Mouse (Mus musculus) liver, embryonic 15.5 days (tissue): ENCODE measurements at regions not wholly inside any gene's neighbourhood (a gene's known extent, or its start where the extent isn't known, plus 50 kb on each side); places are given as distances from the start of the nearest gene placed in this dataset.
"Not testable (repeated sequence)": the region's sequence is repeated elsewhere in the genome, so short reads cannot be mapped to it uniquely, and the experiment has no call there.

Experiments used
- ATAC-seq: fragments of 200-750 bp; cut with Nextera tagmentation; 2 replicates; pipeline ENCODE4 v1.8.0; 2017; ENCODE audit warnings: moderate number of reproducible peaks, mild to moderate bottlenecking, moderate library complexity; ENCODE audit not compliant: insufficient read depth
- H3K27ac ChIP-seq: fragments of 300-500 bp; sonication (generic); replicated peaks from 2 replicates; pipeline ENCODE4 v1.5.1; 2015; ENCODE audit warnings: mild to moderate bottlenecking, inconsistent platforms
- H3K27me3 ChIP-seq: fragments of 300-500 bp; sonication (generic); 2 replicates; pipeline ENCODE4 v1.6.1; 2015; ENCODE audit warnings: mild to moderate bottlenecking, inconsistent platforms
- H3K36me3 ChIP-seq: fragments of 300-500 bp; sonication (generic); replicated peaks from 2 replicates; pipeline ENCODE4 v1.6.1; 2015; ENCODE audit warnings: moderate library complexity, mild to moderate bottlenecking, inconsistent platforms
- H3K4me1 ChIP-seq: fragments of 300-500 bp; sonication (generic); replicated peaks from 2 replicates; pipeline ENCODE4 v1.6.1; 2015; ENCODE audit warnings: inconsistent platforms
- H3K4me2 ChIP-seq: fragments of 300-500 bp; sonication (generic); 2 replicates; pipeline ENCODE4 v1.6.1; 2015; ENCODE audit warnings: moderate library complexity, mild to moderate bottlenecking, inconsistent platforms
- H3K4me3 ChIP-seq: fragments of 300-500 bp; sonication (generic); replicated peaks from 2 replicates; pipeline ENCODE4 v1.5.1; 2015; ENCODE audit warnings: mild to moderate bottlenecking, inconsistent platforms
- H3K9ac ChIP-seq: fragments of 300-500 bp; sonication (generic); 2 replicates; pipeline ENCODE4 v1.6.1; 2015; ENCODE audit warnings: moderate library complexity, mild to moderate bottlenecking, inconsistent platforms
- H3K9me3 ChIP-seq: fragments of 300-500 bp; sonication (generic); replicated peaks from 2 replicates; pipeline ENCODE4 v1.6.1; 2016; ENCODE audit warnings: inconsistent platforms
- WGBS: fragments of 180-500 bp; shearing (Covaris S2); methylation state at CpG from one replicate; pipeline ENCODE4 v1.1.7; 2015; ENCODE audit warnings: mixed read lengths; ENCODE audit not compliant: insufficient replicate concordance; 5-methylcytosine and 5-hydroxymethylcytosine counted together

DNA sequence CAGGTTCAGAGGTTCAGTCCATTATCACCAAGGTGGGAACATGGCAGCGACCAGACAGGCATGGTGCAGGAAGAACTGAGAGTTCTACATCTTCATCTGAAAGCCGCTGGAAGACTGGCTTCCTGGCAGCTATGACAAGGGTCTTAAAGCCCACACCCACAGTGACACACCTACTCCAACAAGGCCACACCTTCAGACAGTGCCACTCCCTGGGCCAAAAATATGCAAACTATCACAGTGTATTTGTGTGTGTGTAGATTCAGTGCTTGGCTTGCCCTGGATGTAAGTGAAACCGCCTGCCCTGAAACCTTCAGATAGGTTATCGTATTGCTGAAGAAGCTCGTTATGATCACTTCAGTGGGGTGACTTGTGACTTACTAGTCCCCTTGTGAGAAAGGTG lies 151.3 kb downstream of the Kcnrg start:
- no peaks in the 10 kb centered on the region for H3K9me3 ChIP-seq
- 63% methylated on average over 5 of the region's 5 CpGs for WGBS
- no peak overlapping the region for H3K4me3 ChIP-seq
- H3K4me2 ChIP-seq: no peak overlapping the region
- no peak overlapping the region for H3K9ac ChIP-seq
- H3K4me1 ChIP-seq: no peaks in the 10 kb centered on the region
- no peaks in the 10 kb centered on the region for H3K27me3 ChIP-seq
- no peaks in the 10 kb centered on the region for H3K36me3 ChIP-seq
- no peak overlapping the region for H3K27ac ChIP-seq
- ATAC-seq: no peak

DNA sequence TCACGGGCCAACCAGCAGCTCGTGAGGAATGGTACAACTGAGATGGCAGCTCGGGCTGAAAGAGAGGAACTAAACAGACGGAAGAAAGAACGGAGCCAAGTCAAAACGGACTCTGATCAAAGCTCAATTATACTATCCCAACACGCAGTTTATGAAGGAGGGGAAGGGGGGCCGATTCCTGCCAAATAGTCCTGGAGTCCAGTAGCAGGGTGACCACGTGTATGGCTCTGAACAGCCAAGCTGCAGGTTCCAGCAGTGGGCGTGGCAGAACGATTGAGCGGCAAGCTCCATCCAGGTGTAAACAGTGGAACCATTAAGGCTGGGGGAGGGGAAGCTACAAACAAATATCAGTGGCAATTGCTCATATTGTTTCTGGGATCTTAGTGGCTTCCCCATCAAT lies 152.9 kb downstream of the Kcnrg start:
- not testable (repeated sequence) for H3K4me3 ChIP-seq, H3K36me3 ChIP-seq, H3K27me3 ChIP-seq, H3K9me3 ChIP-seq, H3K27ac ChIP-seq, H3K4me1 ChIP-seq, ATAC-seq, H3K9ac ChIP-seq, H3K4me2 ChIP-seq
- WGBS: 63% methylated on average over 12 of the region's 12 CpGs

DNA sequence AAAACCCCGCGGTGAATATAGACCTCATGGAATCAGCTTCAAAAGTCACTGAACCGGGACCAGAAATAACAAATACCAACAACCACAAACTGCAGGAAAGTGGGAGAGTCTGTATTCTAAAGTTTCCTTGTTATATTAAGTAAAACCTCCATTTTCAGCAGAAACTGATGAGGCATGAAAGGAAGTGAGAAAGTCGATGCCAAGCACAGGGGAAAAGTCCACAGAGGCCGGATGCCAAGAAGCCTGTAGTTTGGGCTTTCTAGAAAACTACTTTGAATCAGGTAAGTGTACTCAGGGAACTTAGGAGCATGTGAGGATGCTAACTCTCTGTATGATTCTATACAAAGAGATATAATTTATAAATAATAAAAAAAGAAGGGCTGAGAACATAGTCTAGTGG lies 154.8 kb downstream of the Kcnrg start:
- ATAC-seq: no peak
- Histone ChIP-seq H3K36me3 (no peaks in the 10 kb centered on the region), H3K27ac (no peak overlapping the region), H3K4me1 (no peaks in the 10 kb centered on the region), H3K9me3 (no peaks in the 10 kb centered on the region), H3K4me3 (no peak overlapping the region), H3K27me3 (no peaks in the 10 kb centered on the region), H3K9ac (no peak overlapping the region), H3K4me2 (no peak overlapping the region)
- 73% methylated on average over 5 of the region's 5 CpGs for WGBS

DNA sequence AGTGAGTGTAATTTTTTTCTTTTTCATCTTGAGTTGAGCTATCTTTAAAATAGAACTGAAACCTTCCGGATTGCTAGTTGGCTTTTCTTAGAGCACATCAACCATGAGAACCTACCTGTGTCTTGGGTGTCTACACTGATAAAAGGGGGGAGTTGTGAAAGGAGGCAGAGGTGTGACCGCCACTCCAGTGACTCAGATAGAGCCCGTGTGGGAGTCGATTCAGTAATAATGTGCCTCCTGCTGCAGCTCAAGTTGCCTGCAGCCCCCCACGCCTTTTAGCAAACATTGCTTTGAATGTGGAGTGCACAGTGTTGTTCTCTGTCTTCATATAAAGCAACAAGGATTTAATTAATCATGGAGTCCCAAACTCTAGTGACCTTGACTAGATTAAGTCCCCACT lies 162.6 kb downstream of the Kcnrg start:
- WGBS: 66% methylated on average over 5 of the region's 5 CpGs
- H3K9me3 ChIP-seq: no peaks in the 10 kb centered on the region
- no peak for ATAC-seq
- no peaks in the 10 kb centered on the region for H3K4me1 ChIP-seq
- no peak overlapping the region for H3K27ac ChIP-seq
- no peak overlapping the region for H3K4me2 ChIP-seq
- no peaks in the 10 kb centered on the region for H3K36me3 ChIP-seq
- H3K9ac ChIP-seq: no peak overlapping the region
- no peaks in the 10 kb centered on the region for H3K27me3 ChIP-seq
- H3K4me3 ChIP-seq: no peak overlapping the region

DNA sequence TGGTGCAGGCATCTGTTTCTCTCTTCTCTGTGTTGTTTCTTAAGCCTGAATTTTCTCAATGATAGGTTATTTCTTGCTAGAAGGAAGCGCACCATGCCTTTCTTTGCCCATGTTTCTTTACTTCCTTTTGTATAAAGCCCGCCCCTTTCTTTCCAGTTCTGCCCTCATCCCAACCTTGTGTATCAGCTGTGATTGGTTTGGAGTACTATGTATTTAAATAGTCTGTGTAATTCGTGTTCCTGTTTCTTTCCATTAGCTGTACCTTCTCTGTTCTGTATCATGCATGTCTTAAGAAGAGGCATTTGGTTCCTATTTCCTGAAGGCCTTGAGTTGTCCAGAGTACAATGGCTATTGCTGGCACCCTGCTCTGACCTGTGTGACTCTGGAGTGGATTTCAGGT lies 166.9 kb downstream of the Kcnrg start:
- Histone ChIP-seq H3K27me3 (no peaks in the 10 kb centered on the region), H3K4me3 (no peak overlapping the region), H3K9me3 (no peaks in the 10 kb centered on the region), H3K27ac (no peak overlapping the region), H3K9ac (no peak overlapping the region), H3K4me2 (no peak overlapping the region), H3K36me3 (no peaks in the 10 kb centered on the region), H3K4me1 (no peaks in the 10 kb centered on the region)
- no peak for ATAC-seq
- 47% methylated on average over 3 of the region's 3 CpGs for WGBS

DNA sequence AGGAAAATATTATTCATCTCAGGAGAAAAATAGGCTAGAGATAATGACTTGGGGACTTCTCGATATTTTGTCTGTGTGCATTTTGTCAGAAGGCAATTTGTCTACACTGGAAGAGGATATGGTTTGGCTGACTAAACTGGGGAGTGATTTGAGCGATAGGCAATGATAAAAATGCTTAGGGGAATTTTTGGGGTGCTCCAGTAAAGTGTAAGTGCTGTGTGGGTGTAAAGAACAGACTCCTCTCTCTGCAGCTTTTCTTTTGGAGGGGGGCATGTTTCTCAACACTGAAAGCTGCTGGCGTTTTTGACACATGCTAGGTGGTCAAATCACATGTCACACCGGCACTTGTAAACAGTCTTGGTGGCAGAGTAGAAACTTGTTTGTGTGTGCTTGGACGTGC lies 171.4 kb downstream of the Kcnrg start:
- no peak overlapping the region for H3K4me2 ChIP-seq
- H3K36me3 ChIP-seq: no peaks in the 10 kb centered on the region
- no peaks in the 10 kb centered on the region for H3K4me1 ChIP-seq
- H3K9me3 ChIP-seq: no peaks in the 10 kb centered on the region
- 55% methylated on average over 5 of the region's 5 CpGs for WGBS
- H3K4me3 ChIP-seq: no peak overlapping the region
- no peak overlapping the region for H3K27ac ChIP-seq
- H3K9ac ChIP-seq: no peak overlapping the region
- no peaks in the 10 kb centered on the region for H3K27me3 ChIP-seq
- no peak for ATAC-seq

DNA sequence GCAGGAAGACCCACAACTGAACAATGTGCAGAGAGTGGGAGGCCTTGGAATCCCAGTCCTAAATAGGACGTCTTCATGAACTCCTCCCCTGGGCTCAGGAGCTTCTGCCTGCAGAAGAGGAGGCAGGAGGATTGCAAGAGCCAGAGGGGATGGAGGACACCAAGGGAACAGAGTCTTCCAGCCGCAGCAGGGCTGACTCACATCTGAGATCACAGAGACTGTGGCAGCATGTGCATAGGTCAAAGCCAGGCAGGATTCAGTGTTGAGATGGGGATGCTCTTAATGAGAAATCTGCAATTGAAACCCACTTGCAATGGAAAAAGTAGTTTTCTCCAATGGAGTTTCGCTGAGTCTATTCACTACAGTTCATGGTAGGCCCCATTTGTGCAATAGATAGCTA lies 175.9 kb downstream of the Kcnrg start:
- Histone ChIP-seq H3K4me1 (no peaks in the 10 kb centered on the region), H3K36me3 (no peaks in the 10 kb centered on the region), H3K4me3 (no peak overlapping the region), H3K4me2 (no peak overlapping the region), H3K9me3 (no peaks in the 10 kb centered on the region), H3K9ac (no peak overlapping the region), H3K27ac (no peak overlapping the region), H3K27me3 (no peaks in the 10 kb centered on the region)
- ATAC-seq: no peak
- 63% methylated on average over 3 of the region's 3 CpGs for WGBS

DNA sequence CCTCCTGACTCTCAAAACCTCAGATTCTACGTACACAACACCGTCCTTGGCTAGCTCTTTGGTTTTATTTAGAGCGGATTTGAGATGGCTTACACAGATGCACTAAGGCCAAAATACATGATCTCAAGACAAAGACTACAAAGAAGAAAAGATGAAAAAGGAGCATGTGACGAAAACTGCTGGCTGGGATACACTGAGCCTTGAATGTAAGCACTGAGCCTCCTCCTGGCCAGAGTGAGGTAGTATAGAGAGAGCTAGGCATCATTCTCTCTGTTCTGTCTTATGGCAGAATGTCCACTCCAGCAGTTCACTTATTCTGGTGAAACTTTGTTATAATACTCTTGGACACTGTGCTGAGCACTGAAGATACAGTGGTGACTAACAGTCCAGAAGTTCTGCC lies 177.4 kb downstream of the Kcnrg start:
- no peaks in the 10 kb centered on the region for H3K4me1 ChIP-seq
- WGBS: 72% methylated on average over 4 of the region's 4 CpGs
- no peak overlapping the region for H3K27ac ChIP-seq
- H3K4me2 ChIP-seq: no peak overlapping the region
- ATAC-seq: no peak
- H3K27me3 ChIP-seq: no peaks in the 10 kb centered on the region
- no peak overlapping the region for H3K9ac ChIP-seq
- H3K9me3 ChIP-seq: no peaks in the 10 kb centered on the region
- no peaks in the 10 kb centered on the region for H3K36me3 ChIP-seq
- no peak overlapping the region for H3K4me3 ChIP-seq

DNA sequence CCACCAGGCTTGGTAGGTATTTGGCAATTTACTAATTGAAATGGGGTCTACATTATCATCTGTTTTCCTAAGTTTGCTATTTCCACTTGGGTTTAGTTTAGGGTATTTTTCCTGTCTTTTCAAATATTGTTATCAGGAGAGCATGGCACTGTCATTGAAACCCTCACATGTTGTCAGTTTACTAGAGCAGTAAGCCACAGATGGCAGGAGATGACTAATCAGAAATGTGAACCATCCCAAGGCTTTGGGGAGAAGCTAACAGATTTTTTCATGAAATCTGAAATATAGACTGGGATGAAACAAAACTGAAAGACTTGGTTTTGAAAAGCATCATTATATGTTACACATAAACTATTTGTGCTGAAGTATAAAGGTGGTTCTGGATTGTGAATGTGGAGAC lies 178.8 kb downstream of the Kcnrg start:
- Histone ChIP-seq H3K4me2 (no peak overlapping the region), H3K4me1 (no peaks in the 10 kb centered on the region), H3K27ac (no peak overlapping the region), H3K9ac (no peak overlapping the region), H3K27me3 (no peaks in the 10 kb centered on the region), H3K9me3 (no peaks in the 10 kb centered on the region), H3K4me3 (no peak overlapping the region), H3K36me3 (no peaks in the 10 kb centered on the region)
- no peak for ATAC-seq

DNA sequence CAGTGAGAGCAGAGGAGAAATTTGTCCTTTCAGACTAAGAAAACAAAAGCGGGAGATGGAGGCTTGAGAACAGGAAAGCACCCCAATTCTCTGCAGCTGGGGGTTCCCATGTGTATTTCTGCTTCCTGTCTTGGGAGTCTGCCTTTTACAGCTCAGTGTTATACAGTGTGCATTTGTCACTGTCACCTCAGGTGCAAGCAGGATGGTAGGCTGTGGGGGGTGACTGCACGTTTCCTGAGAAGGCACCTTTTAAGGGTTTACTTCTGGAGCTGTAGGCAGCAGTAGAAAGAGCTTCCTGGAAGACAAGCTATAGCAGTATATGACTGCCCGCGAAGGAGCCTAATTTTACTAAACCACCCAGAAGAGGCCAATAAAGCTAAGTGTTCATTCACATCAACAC lies 180.5 kb downstream of the Kcnrg start:
- Histone ChIP-seq H3K9me3 (no peaks in the 10 kb centered on the region), H3K4me2 (no peak overlapping the region), H3K9ac (no peak overlapping the region), H3K36me3 (no peaks in the 10 kb centered on the region), H3K27ac (no peak overlapping the region), H3K4me1 (no peaks in the 10 kb centered on the region), H3K27me3 (no peaks in the 10 kb centered on the region), H3K4me3 (no peak overlapping the region)
- 55% methylated on average over 4 of the region's 4 CpGs for WGBS
- ATAC-seq: no peak

DNA sequence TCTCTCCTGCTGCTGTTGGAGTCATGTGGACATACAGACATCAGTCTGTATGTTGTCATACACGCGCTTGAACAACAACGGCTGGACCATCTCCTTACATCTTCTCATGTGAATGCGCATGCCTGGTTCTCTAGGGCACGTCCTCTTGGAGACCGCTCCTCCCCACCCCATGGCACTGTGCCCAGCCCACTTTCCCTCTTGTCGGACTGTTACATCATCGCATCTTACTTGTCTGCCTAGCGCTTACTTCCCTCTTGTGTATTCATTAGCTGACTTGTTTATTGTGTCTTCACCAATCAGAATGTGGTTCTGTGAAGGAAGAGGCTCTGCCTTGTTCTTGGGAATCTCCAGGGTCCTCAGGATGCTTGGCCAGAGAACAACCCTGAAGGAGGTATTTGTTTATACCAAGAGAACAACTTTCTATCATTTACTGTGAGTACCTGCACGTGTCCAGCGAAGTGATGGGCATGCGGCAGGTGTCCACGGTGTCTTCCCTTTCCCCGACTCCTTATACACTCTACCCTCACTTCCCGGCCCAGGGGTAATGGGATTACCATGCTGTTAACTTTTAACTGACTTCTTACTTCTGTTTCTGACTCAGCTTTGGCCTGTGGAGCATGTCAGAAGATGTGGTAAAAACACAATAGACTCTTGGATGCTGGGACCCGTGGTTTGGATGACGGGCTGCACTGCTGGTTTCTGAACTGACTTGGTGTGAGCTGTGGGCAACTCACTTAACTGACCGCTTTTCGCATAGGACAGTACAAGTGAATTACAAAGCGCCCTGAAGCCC lies 181.9 kb downstream of the Kcnrg start:
- Histone ChIP-seq H3K36me3 (no peaks in the 10 kb centered on the region), H3K4me1 (no peaks in the 10 kb centered on the region), H3K4me2 (no peak overlapping the region), H3K27me3 (no peaks in the 10 kb centered on the region), H3K9ac (no peak overlapping the region), H3K27ac (no peak overlapping the region), H3K4me3 (no peak overlapping the region), H3K9me3 (no peaks in the 10 kb centered on the region)
- WGBS: 70% methylated on average over 20 of the region's 20 CpGs
- no peak for ATAC-seq

DNA sequence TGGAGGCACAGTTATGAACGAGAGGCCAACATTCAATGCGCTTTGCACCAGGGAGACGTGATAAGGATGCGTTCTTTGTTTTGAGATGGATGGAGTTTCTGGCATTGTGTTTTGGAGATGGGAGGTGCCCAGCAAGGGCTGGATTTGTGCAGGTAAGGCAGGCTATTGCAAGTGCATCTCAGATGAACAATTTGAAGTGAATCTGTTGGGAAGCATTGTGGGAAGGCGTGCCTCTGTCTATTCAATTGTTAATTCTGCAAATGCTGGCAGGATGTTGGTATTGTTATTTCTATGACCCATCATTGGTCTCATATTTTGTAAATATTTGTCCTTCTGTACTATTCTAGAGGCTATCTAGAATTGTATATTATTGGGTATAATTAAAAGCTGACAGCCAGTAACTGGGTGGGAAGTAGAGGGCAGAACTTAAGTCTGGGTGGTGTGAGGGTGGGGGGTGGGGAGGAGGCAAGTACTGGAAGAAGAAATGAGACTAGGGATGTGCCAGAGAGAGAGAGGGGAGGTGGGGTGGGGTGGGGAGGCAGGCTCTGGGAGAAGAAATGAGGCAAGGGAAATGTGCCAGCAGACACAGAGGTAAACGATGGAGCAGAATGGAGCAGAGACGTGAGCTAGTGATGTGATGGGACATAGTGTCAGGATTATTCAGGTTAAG lies 188.9 kb downstream of the Kcnrg start:
- no peak for ATAC-seq
- H3K36me3 ChIP-seq: no peaks in the 10 kb centered on the region
- no peaks in the 10 kb centered on the region for H3K9me3 ChIP-seq
- H3K4me3 ChIP-seq: no peak overlapping the region
- H3K9ac ChIP-seq: no peak overlapping the region
- H3K27ac ChIP-seq: no peak overlapping the region
- WGBS: 74% methylated on average over 7 of the region's 7 CpGs
- no peaks in the 10 kb centered on the region for H3K4me1 ChIP-seq
- H3K27me3 ChIP-seq: no peaks in the 10 kb centered on the region
- no peak overlapping the region for H3K4me2 ChIP-seq
